Mouse (Mus musculus): ENCODE data around the gene Fam168b.

Fam168b gene

GRCm38 (mm10) chr1:34842887-34843618, at the start of gene Fam168b:
TSS of gene Fam168b (minus strand) at chr1:34843065.
- DNase-seq (ENCODE audit: low spot score in 2 of 2), result peak; percentile 68 to 90

GRCm38 (mm10) chr1:34892466-34892865, 49.6 kb upstream of the Fam168b start:
- DNase-seq (ENCODE audit: low spot score in 2 of 2), result no peak

- DNase-seq (ENCODE audit: low spot score in 2 of 2), result peak in 1 of 2 experiments; percentile 52
These were observed 48.9 kb upstream of the Fam168b start for GRCm38 (mm10) chr1:34891559-34892289.

- peak in 1 of 2 experiments; percentile 0 for DNase-seq (ENCODE audit: low spot score in 2 of 2)
These were observed 40.9 kb upstream of the Fam168b start for GRCm38 (mm10) chr1:34883776-34884175.

- DNase-seq (ENCODE audit: low spot score in 2 of 2), result no peak
These were observed 36.7 kb upstream of the Fam168b start for GRCm38 (mm10) chr1:34879611-34880010.

GRCm38 (mm10) chr1:34873551-34873950, 30.7 kb upstream of the Fam168b start:
- DNase-seq (ENCODE audit: low spot score in 2 of 2), result no peak

- DNase-seq (ENCODE audit: low spot score in 2 of 2), result no peak
These were observed 28.3 kb upstream of the Fam168b start for GRCm38 (mm10) chr1:34871170-34871569.

- no peak for DNase-seq (ENCODE audit: low spot score in 2 of 2)
These were observed 26.4 kb upstream of the Fam168b start for GRCm38 (mm10) chr1:34869231-34869630.

- DNase-seq (ENCODE audit: low spot score in 2 of 2), result no peak
These were observed 25.5 kb upstream of the Fam168b start for GRCm38 (mm10) chr1:34868391-34868790.

- no peak for DNase-seq (ENCODE audit: low spot score in 2 of 2)
These were observed 24.7 kb upstream of the Fam168b start for GRCm38 (mm10) chr1:34867574-34867955.

GRCm38 (mm10) chr1:34866815-34867573, 24.1 kb upstream of the Fam168b start:
- peak; percentile 75 to 92 for DNase-seq (ENCODE audit: low spot score in 2 of 2)

- DNase-seq (ENCODE audit: low spot score in 2 of 2), result no peak
These were observed 23.0 kb upstream of the Fam168b start for GRCm38 (mm10) chr1:34865866-34866265.

- no peak for DNase-seq (ENCODE audit: low spot score in 2 of 2)
These were observed 21.4 kb upstream of the Fam168b start for GRCm38 (mm10) chr1:34864243-34864642.

GRCm38 (mm10) chr1:34863323-34863722, 20.5 kb upstream of the Fam168b start:
- DNase-seq (ENCODE audit: low spot score in 2 of 2), result no peak

GRCm38 (mm10) chr1:34862877-34863276, 20.0 kb upstream of the Fam168b start:
- DNase-seq (ENCODE audit: low spot score in 2 of 2), result no peak

- DNase-seq (ENCODE audit: low spot score in 2 of 2), result no peak
These were observed 17.3 kb upstream of the Fam168b start for GRCm38 (mm10) chr1:34860205-34860604.

GRCm38 (mm10) chr1:34859761-34860160, 16.9 kb upstream of the Fam168b start:
- DNase-seq (ENCODE audit: low spot score in 2 of 2), result no peak

- DNase-seq (ENCODE audit: low spot score in 2 of 2), result no peak
These were observed 15.8 kb upstream of the Fam168b start for GRCm38 (mm10) chr1:34858671-34859070.

- no peak for DNase-seq (ENCODE audit: low spot score in 2 of 2)
These were observed 12.3 kb upstream of the Fam168b start for GRCm38 (mm10) chr1:34855056-34855739.

GRCm38 (mm10) chr1:34853786-34854185, 10.9 kb upstream of the Fam168b start:
- DNase-seq (ENCODE audit: low spot score in 2 of 2), result no peak

GRCm38 (mm10) chr1:34852116-34852878, 9.4 kb upstream of the Fam168b start:
- no peak for DNase-seq (ENCODE audit: low spot score in 2 of 2)

All from cerebellum, postnatal 4 days (tissue).